Mouse (Mus musculus) cortical plate, adult 2 months (tissue): ENCODE measurements around the gene Atp13a2.

Experiments
- CTCF ChIP-seq: fragments of 200-500 bp; IDR thresholded peaks from 2 replicates; pipeline ENCODE4 v1.5.1; 2011; ENCODE audit warnings: mild to moderate bottlenecking, control low read depth, low read length; ENCODE audit not compliant: insufficient read depth; ENCODE audit errors: extremely low read depth
- POLR2A ChIP-seq: fragments of 200-500 bp; IDR thresholded peaks from 2 replicates; pipeline ENCODE4 v1.6.1; 2011; ENCODE audit warnings: mild to moderate bottlenecking, low read length, control low read depth; ENCODE audit not compliant: insufficient read depth; ENCODE audit errors: extremely low read depth

DNA sequence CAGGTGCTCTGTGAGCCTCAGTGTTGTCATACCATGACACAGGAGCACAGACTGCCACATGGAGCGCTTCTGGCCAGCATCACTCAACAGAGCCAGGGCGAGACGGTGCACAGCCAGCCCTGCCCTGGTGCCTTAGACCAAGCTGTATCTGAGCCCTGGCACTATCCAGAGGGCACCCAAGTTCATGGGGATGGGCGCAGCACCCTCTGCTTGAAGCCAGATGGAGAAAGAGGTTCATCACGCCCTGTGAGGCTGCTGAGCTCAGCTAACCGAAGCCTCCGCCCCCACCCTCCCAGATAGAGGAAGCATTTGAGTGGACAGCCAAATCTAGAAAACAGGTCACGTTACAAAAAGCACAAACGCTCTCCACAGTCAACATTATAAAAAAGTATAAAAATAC, 29.6 kb downstream of the Atp13a2 start:
- TF ChIP-seq CTCF (no peak), POLR2A (no peak)
